Mouse (Mus musculus): Measurements from ENCODE around the gene Nudt14. TPM values are rescaled to one million over a fixed set of nuclear protein-coding genes. Genes with fewer than 3 reads are reported as not detected.
A peak's percentile ranks its signal among the peaks of the same experiment; 100 is the strongest.

Nudt14 gene
- total and polyA plus RNA-seq, 3 experiments, result 17.7 to 23.9 (median 20.7) TPM

DNA sequence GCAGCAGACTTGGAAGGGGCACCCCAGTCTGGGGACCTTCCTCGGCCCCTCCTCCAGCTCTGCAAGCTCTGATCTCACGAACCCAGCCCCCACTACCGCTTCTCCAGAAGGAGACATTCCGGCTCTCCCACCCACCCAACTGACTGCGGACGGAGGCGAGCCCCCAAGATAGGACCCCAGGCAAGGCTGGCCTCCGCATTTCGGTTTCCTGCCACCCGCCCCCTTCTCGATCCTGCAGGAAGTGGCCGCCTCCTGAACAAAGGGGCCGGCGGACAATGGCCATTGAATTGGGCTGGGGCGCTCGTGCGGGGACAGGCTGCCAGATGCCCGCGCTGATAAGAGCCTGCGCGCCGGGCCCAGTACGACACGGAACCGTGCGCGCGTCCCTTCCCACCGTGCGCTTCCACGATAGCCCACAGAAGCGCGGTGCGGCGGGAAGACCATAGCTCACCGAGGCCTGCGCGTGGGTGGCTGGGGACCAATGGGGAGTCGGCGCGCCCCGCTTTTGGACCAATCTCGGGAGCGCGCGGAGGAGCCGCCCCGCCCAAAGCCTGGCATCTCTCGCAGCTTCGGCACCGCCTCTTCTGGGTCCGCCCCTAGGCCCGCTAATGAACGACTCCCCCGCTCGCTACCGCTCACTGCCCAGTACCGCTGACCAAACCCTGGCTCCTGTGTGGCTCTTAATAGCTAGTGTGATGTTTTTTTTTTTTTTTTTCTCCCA, 8.3 kb upstream of the Nudt14 start (continued):
- TF ChIP-seq MAFK (IDR thresholded peaks at IDR 0.05; ENCODE audit: insufficient replicate concordance, low read length) (no peak), EP300 (IDR thresholded peaks at IDR 0.05; ENCODE audit: low read length) (no peak), CHD2 (IDR thresholded peaks at IDR 0.05; ENCODE audit: low read length) (0 out of 2 replicates have a peak, but pooled peaks have one; percentile 11), NRF1 (IDR thresholded peaks at IDR 0.05; ENCODE audit: low read depth, low read length) (peak; percentile 61), PAX5 (IDR thresholded peaks at IDR 0.05; ENCODE audit: low read length) (no peak), POLR2A (IDR thresholded peaks at IDR 0.05; ENCODE audit: low read depth, low read length) (no peak; the same call in 1 of the 2 replicates), SIN3A (IDR thresholded peaks at IDR 0.05; ENCODE audit: low read length) (peak; percentile 37), IRF4 (IDR thresholded peaks at IDR 0.05; ENCODE audit: low read depth, low read length) (no peak), MAX (IDR thresholded peaks at IDR 0.05; ENCODE audit: low read length) (no peak), GABPA (IDR thresholded peaks at IDR 0.05; ENCODE audit: insufficient replicate concordance, low read depth, low read length) (no peak), UBTF (IDR thresholded peaks at IDR 0.05; ENCODE audit: low read depth, low read length) (no peak), USF1 (IDR thresholded peaks at IDR 0.05; ENCODE audit: low read depth, low read length) (no peak), CHD1 (IDR thresholded peaks at IDR 0.05; ENCODE audit: low read depth, low read length) (no peak), MXI1 (IDR thresholded peaks at IDR 0.05; ENCODE audit: low read depth, low read length) (peak; percentile 56; the same call in 1 of the 2 replicates), E2F4 (IDR thresholded peaks at IDR 0.05; ENCODE audit: insufficient replicate concordance, low read depth, low read length) (no peak), TBP (conservative IDR thresholded peaks at IDR 0.05; ENCODE audit: low read depth, low read length) (no peak), TCF12 (IDR thresholded peaks at IDR 0.05; ENCODE audit: low read depth, low read length) (0 out of 2 replicates have a peak, but pooled peaks have one; percentile 29), MAZ (IDR thresholded peaks at IDR 0.05; ENCODE audit: low read depth, low read length) (0 out of 2 replicates have a peak, but pooled peaks have one; percentile 19), NELFE (IDR thresholded peaks at IDR 0.05; ENCODE audit: low read depth, low read length) (no peak), HCFC1 (IDR thresholded peaks at IDR 0.05; ENCODE audit: low read depth, low read length) (no peak; the same call in 1 of the 2 replicates)

DNA sequence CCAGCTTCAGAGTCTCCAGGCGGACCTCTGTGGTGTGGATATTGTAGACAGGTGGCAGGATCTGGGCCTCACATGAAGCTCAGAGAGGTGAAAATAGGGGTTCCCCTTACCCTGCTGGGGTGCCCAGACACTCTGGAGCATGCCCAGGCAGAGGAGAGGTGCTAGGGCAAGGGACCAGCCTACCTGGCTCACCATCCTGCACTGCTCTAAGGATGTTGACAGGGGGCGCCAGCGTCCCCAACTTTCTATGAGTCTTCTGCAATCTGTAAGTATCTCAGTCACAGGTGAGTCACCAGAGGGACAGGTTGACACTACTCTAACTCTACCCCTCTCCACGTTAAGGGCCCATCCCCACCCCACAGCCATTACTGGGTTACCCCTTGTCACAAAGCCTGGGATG, 5.4 kb upstream of the Nudt14 start:
- no peak overlapping the region for H3K27ac ChIP-seq (ENCODE audit: insufficient read depth, low read depth)
- H3K9ac ChIP-seq (ENCODE audit: insufficient read depth, low read depth), result no peak overlapping the region
- in situ Hi-C loops (cut with MboI; ENCODE audit: low pct_ligation_motif_present, low pct_unique_long_range_greater_than_20kb, low sequenced_read_pairs), result no loop called here
- DNase-seq (ENCODE audit: extremely low read depth), result peak; percentile 51
- no peak overlapping the region for H3K4me2 ChIP-seq (ENCODE audit: insufficient read depth, low read depth, poor library complexity, severe bottlenecking)
- dilution Hi-C loops (cut with MboI; ENCODE audit: extremely low pct_ligation_motif_present, extremely low pct_unique_long_range_greater_than_20kb, low sequenced_read_pairs), result no loop called here
- no peaks in the 10 kb centered on the region for H3K79me2 ChIP-seq (replicated peaks; ENCODE audit: control insufficient read depth, extremely low read depth, insufficient read depth, poor library complexity, severe bottlenecking)
- peaks cover 3 to 17% of the 10 kb centered on the region in 2 experiments for H3K4me1 ChIP-seq (ENCODE audit: control insufficient read depth in 1 of 2, insufficient read depth in 2 of 2)
- TF ChIP-seq TBP (conservative IDR thresholded peaks at IDR 0.05; ENCODE audit: low read depth, low read length) (no peak), CTCF (conservative IDR thresholded peaks at IDR 0.05 in 1 of 2, IDR thresholded peaks at IDR 0.05 in 1 of 2; ENCODE audit: low read depth in 2 of 2, low read length in 2 of 2) (peak; percentile 48 to 68; a peak in 3 of 4 replicates), ZMIZ1 (IDR thresholded peaks at IDR 0.05; ENCODE audit: low read depth, low read length) (no peak), ZNF384 (IDR thresholded peaks at IDR 0.05; ENCODE audit: low read depth, low read length) (no peak), MYC (IDR thresholded peaks at IDR 0.05; ENCODE audit: low read depth, low read length) (no peak), SMC3 (IDR thresholded peaks at IDR 0.05; ENCODE audit: low read depth, low read length) (peak; percentile 42), RAD21 (IDR thresholded peaks at IDR 0.05; ENCODE audit: low read depth, low read length) (peak; percentile 26)
- no peaks in the 10 kb centered on the region for H3K9me3 ChIP-seq (replicated peaks; ENCODE audit: low read length)
- no peak overlapping the region for H3K4me3 ChIP-seq (replicated peaks in 1 of 3; ENCODE audit: low read depth in 2 of 3, low read length in 2 of 3, poor library complexity in 1 of 3)
- H3K36me3 ChIP-seq (replicated peaks in 1 of 2; ENCODE audit: control insufficient read depth in 1 of 2, insufficient read depth in 1 of 2, low read length in 1 of 2), result no peaks in the 10 kb centered on the region
- peaks cover 33% of the 10 kb centered on the region for H3K27me3 ChIP-seq (replicated peaks)
